Mouse (Mus musculus): ENCODE measurements around the gene Wwc1. TPM values are rescaled to one million over a fixed set of nuclear protein-coding genes. Genes with fewer than 3 reads are reported as not detected.

Gene Wwc1
- total RNA-seq, 2 experiments from 2014 or later: 101 to 113 TPM

Other genes with a start within 250 kb of the Wwc1 start
- gene Pank3, start 211.0 kb downstream of the Wwc1 start, total RNA-seq (2021): 10 to 100 TPM; 56.1 to 56.6 TPM
- 10 to 100 TPM; 47.2 to 49.1 TPM for gene Fbll1, start 181.6 kb downstream of the Wwc1 start, total RNA-seq (2021)
- gene Rars, start 146.0 kb downstream of the Wwc1 start, total RNA-seq (2021): 10 to 100 TPM; 46.1 to 46.2 TPM

All from layer of hippocampus, postnatal 14 days (tissue).